Mouse (Mus musculus) heart, adult 2 months (tissue): ENCODE measurements around the gene Zfp800. TPM values are rescaled to one million over a fixed set of nuclear protein-coding genes. Genes with fewer than 3 reads are reported as not detected.

Source experiments
- DNase-seq, 2 experiments: peaks; one replicate each; pipeline ENCODE4 v3.0.0; 2021
- H3K27ac ChIP-seq: fragments of 200-600 bp; 2 replicates; pipeline ENCODE4 v1.8.1; 2022
- H3K27me3 ChIP-seq: fragments of 200-500 bp; 2 replicates; pipeline ENCODE4 v1.6.1; 2012; ENCODE audit warnings: mild to moderate bottlenecking, low read length, inconsistent platforms, mixed read lengths; ENCODE audit not compliant: control insufficient read depth, insufficient read depth
- H3K36me3 ChIP-seq: fragments of 200-500 bp; 2 replicates; pipeline ENCODE4 v1.6.1; 2012; ENCODE audit warnings: low read length, inconsistent platforms; ENCODE audit not compliant: control insufficient read depth, insufficient read depth
- H3K4me1 ChIP-seq: fragments of 200-500 bp; 2 replicates; pipeline ENCODE4 v1.6.1; 2011; ENCODE audit warnings: low read length; ENCODE audit not compliant: control insufficient read depth, insufficient read depth
- H3K4me3 ChIP-seq: fragments of 200-600 bp; 2 replicates; pipeline ENCODE4 v1.8.1; 2022
- H3K79me2 ChIP-seq: fragments of 200-500 bp; replicated peaks from 2 replicates; pipeline ENCODE4 v1.6.1; 2012; ENCODE audit warnings: mild to moderate bottlenecking, inconsistent platforms, low read length, moderate library complexity, mixed read lengths; ENCODE audit not compliant: control insufficient read depth, insufficient read depth
- H3K9ac ChIP-seq: fragments of 200-500 bp; 2 replicates; pipeline ENCODE4 v1.6.1; 2012; ENCODE audit warnings: low read depth, mild to moderate bottlenecking, control low read depth, inconsistent platforms, low read length, mixed read lengths
- CTCF ChIP-seq: fragments of 200-600 bp; IDR thresholded peaks from 2 replicates; pipeline ENCODE4 v1.8.1; 2022; ENCODE audit warnings: antibody characterized with exemption, mild to moderate bottlenecking, moderate library complexity
- EP300 ChIP-seq: fragments of 200-500 bp; IDR thresholded peaks from 2 replicates; pipeline ENCODE4 v1.6.1; 2011; ENCODE audit warnings: low read depth, low read length, control low read depth; ENCODE audit not compliant: insufficient read depth
- POLR2A ChIP-seq: fragments of 200-500 bp; IDR thresholded peaks from 2 replicates; pipeline ENCODE4 v1.6.1; 2011; ENCODE audit warnings: mild to moderate bottlenecking, low read depth, low read length, control low read depth; ENCODE audit not compliant: insufficient read depth
- WGBS: fragments of 180-500 bp; shearing (Covaris S2); methylation state at CpG from one replicate; pipeline ENCODE4 v1.1.7; 2018; 5-methylcytosine and 5-hydroxymethylcytosine counted together
- intact Hi-C: fragments of 180-260 bp; cut with DNase I; formaldehyde crosslinking; loops from one replicate; pipeline ENCODE4 v1.15.1; 2025
- polyA plus RNA-seq: library from polyadenylated mRNA; depleted of rRNA; stranded (reverse); fragments of >200 nt; gene quantifications from 2 replicates; pipeline ENCODE4 v1.2.3, GENCODE M21; 2012; rRNA removed
- total RNA-seq, 2 experiments: library from RNA; stranded (reverse); gene quantifications; 2 replicates each; pipeline ENCODE4 v1.2.3; 2021

The Zfp800 gene
- total and polyA plus RNA-seq, 3 experiments, result 1.6 to 11.2 (median 9.7) TPM

DNA sequence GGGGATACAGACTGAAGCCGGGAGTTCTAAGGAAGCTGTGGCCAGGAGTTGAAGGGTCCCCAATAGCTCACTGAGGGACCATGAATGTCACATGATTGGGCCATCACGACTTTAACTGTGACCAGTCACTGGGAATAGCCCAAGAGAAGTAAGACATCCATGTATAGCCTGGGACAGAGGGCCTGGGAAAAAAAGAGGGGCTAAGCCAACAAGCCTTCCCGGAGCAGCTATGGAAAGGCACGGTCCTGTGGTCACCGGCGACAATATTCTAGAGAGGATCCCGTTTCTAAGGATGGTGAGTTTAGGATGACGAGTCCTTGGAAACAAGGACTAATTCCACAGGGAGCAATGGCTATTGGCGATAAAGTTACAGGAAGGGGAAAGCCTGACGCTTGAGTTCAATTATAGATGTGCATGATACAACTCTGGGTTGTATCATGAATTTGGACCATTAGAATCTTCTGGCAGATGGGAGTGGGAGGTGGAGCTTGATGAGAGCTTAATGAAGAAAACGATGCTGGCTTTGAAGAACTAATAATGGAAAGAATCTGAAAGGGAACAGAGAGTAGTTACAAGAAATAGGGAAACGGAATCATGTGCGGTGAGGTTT is 183.0 kb downstream of the Zfp800 start:
- H3K36me3 ChIP-seq, result no peaks in the 10 kb centered on the region
- peak overlapping the region; percentile 56 for H3K4me3 ChIP-seq
- no peak overlapping the region for H3K27ac ChIP-seq
- no peak for DNase-seq
- WGBS, result 50% methylated on average over 13 of the region's 13 CpGs
- no peaks in the 10 kb centered on the region for H3K27me3 ChIP-seq
- no peaks in the 10 kb centered on the region for H3K79me2 ChIP-seq
- intact Hi-C loops, result loop anchor here (5.0 kb wide), 1 partner anchor 557 kb away; no protein-coding TSS in a partner anchor
- no peak for TF ChIP-seq CTCF
- no peak for TF ChIP-seq EP300
- no peak for TF ChIP-seq POLR2A
- H3K9ac ChIP-seq, result peak overlapping the region; percentile 77
- H3K4me1 ChIP-seq, result no peaks in the 10 kb centered on the region

DNA sequence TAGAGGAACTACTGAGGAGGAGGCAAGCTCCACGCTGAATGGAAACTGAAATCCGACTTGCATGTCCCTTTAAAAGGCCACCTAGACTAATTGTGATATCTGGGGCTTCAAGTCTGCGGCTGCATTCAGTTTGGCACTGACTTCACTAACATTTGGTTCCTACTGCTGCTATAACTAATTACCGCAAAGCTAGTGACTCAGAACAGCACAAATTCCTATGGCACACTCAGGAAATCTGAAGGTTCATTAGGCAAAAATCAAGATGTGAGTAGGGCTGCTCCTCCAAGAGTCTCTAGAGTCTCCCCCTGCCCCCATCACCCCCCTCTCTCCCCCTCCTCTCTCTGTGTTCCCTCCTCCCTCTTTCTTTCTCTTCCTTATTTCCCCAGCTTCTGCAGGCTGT is 194.4 kb downstream of the Zfp800 start:
- H3K79me2 ChIP-seq, result no peaks in the 10 kb centered on the region
- H3K4me3 ChIP-seq, result no peak overlapping the region
- no peaks in the 10 kb centered on the region for H3K36me3 ChIP-seq
- intact Hi-C loops, result no loop called here
- 44% methylated on average over 4 of the region's 4 CpGs for WGBS
- TF ChIP-seq EP300, result no peak
- DNase-seq, result no peak
- no peaks in the 10 kb centered on the region for H3K4me1 ChIP-seq
- no peak overlapping the region for H3K27ac ChIP-seq
- no peaks in the 10 kb centered on the region for H3K27me3 ChIP-seq
- no peak overlapping the region for H3K9ac ChIP-seq

DNA sequence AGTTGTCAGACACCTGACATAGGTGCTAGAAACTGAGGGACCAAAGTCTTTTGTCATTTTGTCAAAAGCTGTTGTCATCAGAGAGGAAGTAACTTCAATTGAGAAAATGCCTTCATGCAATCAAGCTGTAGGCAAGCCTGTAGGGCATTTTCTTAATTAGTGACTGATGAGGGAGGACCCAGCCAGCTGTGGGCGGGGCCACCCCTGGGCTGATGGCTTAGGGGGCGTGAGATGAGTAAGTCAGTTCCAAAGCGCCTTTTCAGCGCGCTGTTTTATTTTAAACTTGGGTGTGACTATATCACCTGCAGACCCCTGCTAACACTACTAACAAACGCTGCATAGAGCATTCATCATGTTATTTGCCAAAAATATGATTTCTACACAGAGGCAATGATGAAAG is 195.0 kb downstream of the Zfp800 start:
- Histone ChIP-seq H3K4me3 (no peak overlapping the region), H3K79me2 (no peaks in the 10 kb centered on the region), H3K9ac (no peak overlapping the region), H3K27ac (no peak overlapping the region), H3K36me3 (no peaks in the 10 kb centered on the region), H3K4me1 (no peaks in the 10 kb centered on the region), H3K27me3 (no peaks in the 10 kb centered on the region)
- no peak for TF ChIP-seq POLR2A
- no peak for TF ChIP-seq CTCF
- intact Hi-C loops, result no loop called here
- WGBS, result 66% methylated on average over 6 of the region's 6 CpGs
- no peak for DNase-seq

DNA sequence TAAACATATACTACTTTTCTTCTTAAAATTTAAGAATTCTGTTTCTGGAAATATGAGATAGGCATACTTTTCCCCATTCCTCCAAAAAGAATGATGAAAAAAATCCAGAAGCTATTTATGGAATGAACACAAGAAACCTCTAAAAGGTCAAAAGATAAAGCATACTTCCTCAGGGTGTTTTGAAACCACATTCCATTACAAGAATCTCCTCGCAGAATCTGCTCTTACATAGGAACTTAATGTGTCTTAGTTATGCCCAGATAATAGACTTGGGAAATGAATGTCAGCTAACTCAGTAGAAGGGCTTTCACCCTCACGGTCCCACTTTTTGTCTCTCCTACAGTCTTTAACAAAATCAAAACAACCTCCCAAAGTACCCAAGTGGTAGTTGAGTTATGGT is 203.9 kb downstream of the Zfp800 start:
- no peak for DNase-seq
- TF ChIP-seq EP300 (no peak), CTCF (no peak), POLR2A (no peak)
- Histone ChIP-seq H3K4me3 (no peak overlapping the region), H3K79me2 (no peaks in the 10 kb centered on the region), H3K36me3 (no peaks in the 10 kb centered on the region), H3K9ac (no peak overlapping the region), H3K27me3 (no peaks in the 10 kb centered on the region), H3K4me1 (no peaks in the 10 kb centered on the region), H3K27ac (no peak overlapping the region)
- intact Hi-C loops, result no loop called here
- 31% methylated on average over 2 of the region's 2 CpGs for WGBS

DNA sequence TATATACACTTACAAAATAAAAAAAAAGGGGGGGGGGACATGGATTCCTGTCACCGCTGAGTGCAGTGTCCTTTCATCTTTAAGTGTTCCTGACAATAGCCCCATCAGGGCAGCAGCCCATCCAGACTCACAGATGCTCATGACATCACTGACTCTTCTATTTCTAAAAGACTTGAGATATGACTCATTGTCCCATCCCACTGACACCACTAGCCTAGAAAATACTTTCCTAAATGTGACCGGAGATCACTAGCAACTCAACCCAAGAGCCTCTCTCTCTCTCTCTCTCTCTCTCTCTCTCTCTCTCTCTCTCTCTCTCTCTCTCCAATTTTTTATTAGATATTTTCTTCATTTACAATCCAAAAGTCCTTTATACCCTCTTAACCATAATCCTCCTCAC is 205.9 kb downstream of the Zfp800 start:
- Histone ChIP-seq H3K9ac (no peak overlapping the region), H3K4me1 (no peaks in the 10 kb centered on the region), H3K36me3 (no peaks in the 10 kb centered on the region), H3K27ac (no peak overlapping the region), H3K27me3 (no peaks in the 10 kb centered on the region), H3K4me3 (no peak overlapping the region), H3K79me2 (no peaks in the 10 kb centered on the region)
- no peak for DNase-seq
- intact Hi-C loops, result no loop called here
- WGBS, result 74% methylated on average over 2 of the region's 2 CpGs
- TF ChIP-seq POLR2A (no peak), CTCF (no peak), EP300 (no peak)

Other genes with a start within 250 kb of the Zfp800 start
- gene Arf5, start 25.6 kb upstream of the Zfp800 start, total RNA-seq, result 100 to 1,000 TPM; 150 to 162 TPM
- gene Arf5, start 25.6 kb upstream of the Zfp800 start, polyA plus RNA-seq, result 239 and 248 TPM in 2 replicates
- not detected for gene Fscn3, start 29.8 kb upstream of the Zfp800 start, total RNA-seq
- 0.20 TPM in 1 of 2 replicates, not detected in the other for gene Fscn3, start 29.8 kb upstream of the Zfp800 start, polyA plus RNA-seq
- gene Gcc1, start 30.4 kb upstream of the Zfp800 start, total RNA-seq, result 1 to 10 TPM; 8.4 to 9.8 TPM
- gene Gcc1, start 30.4 kb upstream of the Zfp800 start, polyA plus RNA-seq, result 3.2 and 3.6 TPM in 2 replicates
- not detected for gene Pax4, start 51.3 kb upstream of the Zfp800 start, total RNA-seq
- not detected in 2 replicates for gene Pax4, start 51.3 kb upstream of the Zfp800 start, polyA plus RNA-seq
- 10 to 100 TPM; 62.4 to 74.1 TPM for gene Snd1, start 77.1 kb upstream of the Zfp800 start, total RNA-seq
- 39.9 and 44.9 TPM in 2 replicates for gene Snd1, start 77.1 kb upstream of the Zfp800 start, polyA plus RNA-seq